Comparison of ENCODE assay signal across 21 mouse cellular contexts in genomic region chr2:30044550-30044949, GRCm38 (mm10). TPM values are rescaled to one million over a fixed set of nuclear protein-coding genes. Genes with fewer than 3 reads are reported as not detected.
A peak's percentile ranks its signal among the peaks of the same experiment; 100 is the strongest.
DNase-seq lines count a peak whose midpoint lies in the region; ATAC-seq and TF ChIP-seq lines count a peak whose summit lies in the region.
"Had no signal": no experiment of that assay in that cellular context is flagged by ENCODE, and none has a peak within 500 bp of the region (broad histone marks: within the 10 kb centered on the region; RNA-seq: fewer than 3 reads in every experiment).

No protein-coding gene starts in this region.

- no peak overlapping the region for H3K4me3 ChIP-seq in liver, embryonic 14.5 days (ENCODE audit: insufficient read depth in 1 of 2, low read depth in 2 of 2, low read length in 2 of 2)
- no peak overlapping the region for H3K4me3 ChIP-seq in liver, embryonic 12.5 days
- no peak overlapping the region for H3K4me3 ChIP-seq in MEL (ENCODE audit: control insufficient read depth in 1 of 2, insufficient read depth in 1 of 2, low read depth in 2 of 2, low read length in 2 of 2)
- H3K4me3 ChIP-seq in midbrain, embryonic 16.5 days (ENCODE audit: low read depth, low read length), result no peak overlapping the region
- H3K4me3 ChIP-seq: embryonic facial prominence, embryonic 10.5 days; embryonic facial prominence, embryonic 12.5 days; forebrain, embryonic 13.5 days; forebrain, embryonic 15.5 days had no signal

- no peak for DNase-seq in liver, embryonic 14.5 days (ENCODE audit: low read depth in 3 of 3, low spot score in 3 of 3)
- DNase-seq in MEL (ENCODE audit: low read depth, low spot score) (no peak), ZHBTc4 (ENCODE audit: low read depth, low spot score) (peak; percentile 55)
- DNase-seq in left cerebral cortex, adult 11 months (ENCODE audit: low spot score), result no peak
- DNase-seq: adrenal gland, adult 8-10 months; adrenal gland, postnatal 14 days; adrenal gland, postnatal 36 days; cerebellum, adult 11-12 months; cerebellum, adult 2 months; cerebellum, adult 9-10 months; cerebellum, postnatal 10 days; cerebellum, postnatal 25 days; forebrain, postnatal 0 days had no signal

- TF ChIP-seq EP300 in liver, embryonic 14.5 days (IDR thresholded peaks at IDR 0.05; ENCODE audit: low read depth), result no peak
- TF ChIP-seq EP300 in MEL (IDR thresholded peaks at IDR 0.05; ENCODE audit: low read depth in 1 of 2, low read length in 2 of 2), result no peak

- no peaks in the 10 kb centered on the region for H3K9me3 ChIP-seq in liver, embryonic 14.5 days (ENCODE audit: control insufficient read depth, low read length)
- no peaks in the 10 kb centered on the region for H3K9me3 ChIP-seq in liver, embryonic 12.5 days (replicated peaks)
- H3K9me3 ChIP-seq in MEL (replicated peaks; ENCODE audit: insufficient read depth, low read length), result no peaks in the 10 kb centered on the region
- no peaks in the 10 kb centered on the region for H3K9me3 ChIP-seq in midbrain, embryonic 16.5 days (replicated peaks; ENCODE audit: control insufficient read depth, low read length, poor library complexity, severe bottlenecking)
- H3K9me3 ChIP-seq: embryonic facial prominence, embryonic 10.5 days; embryonic facial prominence, embryonic 12.5 days; forebrain, embryonic 13.5 days; forebrain, embryonic 15.5 days had no signal

- no peak overlapping the region for H3K9ac ChIP-seq in liver, embryonic 14.5 days (replicated peaks)
- no peak overlapping the region for H3K9ac ChIP-seq in liver, embryonic 12.5 days
- H3K9ac ChIP-seq in MEL (ENCODE audit: control insufficient read depth, low read depth, low read length, poor library complexity, severe bottlenecking), result no peak overlapping the region
- no peak overlapping the region for H3K9ac ChIP-seq in midbrain, embryonic 16.5 days (ENCODE audit: low read depth, low read length)
- H3K9ac ChIP-seq: embryonic facial prominence, embryonic 12.5 days; forebrain, embryonic 13.5 days; forebrain, embryonic 15.5 days; forebrain, postnatal 0 days had no signal

- H3K4me2 ChIP-seq in liver, embryonic 14.5 days (ENCODE audit: low read depth), result no peak overlapping the region
- no peak overlapping the region for H3K4me2 ChIP-seq in liver, embryonic 12.5 days
- H3K4me2 ChIP-seq in midbrain, embryonic 16.5 days (ENCODE audit: low read length), result no peak overlapping the region
- H3K4me2 ChIP-seq: embryonic facial prominence, embryonic 12.5 days; forebrain, embryonic 13.5 days; forebrain, embryonic 15.5 days had no signal

- H3K27ac ChIP-seq in liver, embryonic 14.5 days, result no peak overlapping the region
- H3K27ac ChIP-seq in liver, embryonic 12.5 days, result no peak overlapping the region
- no peak overlapping the region for H3K27ac ChIP-seq in MEL (ENCODE audit: control insufficient read depth, low read depth, low read length)
- H3K27ac ChIP-seq in midbrain, embryonic 16.5 days (ENCODE audit: low read length), result no peak overlapping the region
- H3K27ac ChIP-seq: embryonic facial prominence, embryonic 10.5 days; embryonic facial prominence, embryonic 12.5 days; forebrain, embryonic 13.5 days; forebrain, embryonic 15.5 days had no signal

- no peak for TF ChIP-seq POLR2A in MEL (IDR thresholded peaks at IDR 0.05; ENCODE audit: control insufficient read depth in 1 of 2, insufficient read depth in 1 of 2, low read depth in 1 of 2, low read length in 2 of 2, poor library complexity in 1 of 2)

- 0 out of 2 replicates have a peak, but pooled peaks have one; percentile 14 for TF ChIP-seq CTCF in liver, embryonic 14.5 days (IDR thresholded peaks at IDR 0.05; ENCODE audit: low read depth)
- peak in 2 of 3 experiments; percentile 26 to 28; a peak in 1 of 6 replicates for TF ChIP-seq CTCF in MEL (IDR thresholded peaks at IDR 0.05 in 2 of 3, conservative IDR thresholded peaks at IDR 0.05 in 1 of 3; ENCODE audit: control insufficient read depth in 1 of 3, insufficient read depth in 1 of 3, low read depth in 2 of 3, low read length in 3 of 3, poor library complexity in 1 of 3, severe bottlenecking in 1 of 3)

- no peaks in the 10 kb centered on the region for H3K27me3 ChIP-seq in liver, embryonic 14.5 days (ENCODE audit: control insufficient read depth, insufficient read depth, low read length)
- H3K27me3 ChIP-seq in liver, embryonic 12.5 days (replicated peaks), result no peaks in the 10 kb centered on the region
- H3K27me3 ChIP-seq in MEL (ENCODE audit: control insufficient read depth in 1 of 2, insufficient read depth in 2 of 2, low read length in 2 of 2), result no peaks in the 10 kb centered on the region
- no peaks in the 10 kb centered on the region for H3K27me3 ChIP-seq in midbrain, embryonic 16.5 days (ENCODE audit: control insufficient read depth, insufficient read depth, low read depth, low read length)
- H3K27me3 ChIP-seq: embryonic facial prominence, embryonic 12.5 days; forebrain, embryonic 13.5 days; forebrain, embryonic 15.5 days; Patski had no signal

- peaks cover 6 to 11% of the 10 kb centered on the region in 2 experiments for H3K4me1 ChIP-seq in liver, embryonic 14.5 days (replicated peaks; ENCODE audit: control insufficient read depth in 2 of 2, insufficient read depth in 2 of 2, low read length in 1 of 2)
- peaks cover 29% of the 10 kb centered on the region for H3K4me1 ChIP-seq in liver, embryonic 12.5 days
- H3K4me1 ChIP-seq in MEL (ENCODE audit: control insufficient read depth in 1 of 2, insufficient read depth in 2 of 2, low read length in 2 of 2), result peaks cover 0 to 14% of the 10 kb centered on the region in 2 experiments; a peak in 3 of 4 replicates
- H3K4me1 ChIP-seq in midbrain, embryonic 16.5 days (ENCODE audit: control insufficient read depth, insufficient read depth, low read length), result peaks cover 13% of the 10 kb centered on the region
- H3K4me1 ChIP-seq: embryonic facial prominence, embryonic 12.5 days had no signal

- H3K36me3 ChIP-seq in liver, embryonic 14.5 days (replicated peaks; ENCODE audit: control insufficient read depth, insufficient read depth, low read depth), result no peaks in the 10 kb centered on the region
- peaks cover 6% of the 10 kb centered on the region; the same call in 1 of the 2 replicates for H3K36me3 ChIP-seq in liver, embryonic 12.5 days
- H3K36me3 ChIP-seq in MEL (ENCODE audit: control insufficient read depth in 1 of 2, insufficient read depth in 2 of 2, low read length in 2 of 2), result peaks cover 0 to 11% of the 10 kb centered on the region in 2 experiments; a peak in 3 of 4 replicates
- H3K36me3 ChIP-seq in midbrain, embryonic 16.5 days (ENCODE audit: control insufficient read depth, insufficient read depth, low read length), result no peaks in the 10 kb centered on the region

- peaks cover 15% of the 10 kb centered on the region for H3K79me2 ChIP-seq in MEL (ENCODE audit: control insufficient read depth, insufficient read depth, low read length, poor library complexity)

- TF ChIP-seq RAD21 in MEL (IDR thresholded peaks at IDR 0.05; ENCODE audit: low read depth, low read length), result no peak

- WGBS in liver, embryonic 14.5 days (ENCODE audit: insufficient replicate concordance), result 61% methylated on average over 5 of the region's 5 CpGs
- WGBS in liver, embryonic 12.5 days (ENCODE audit: insufficient replicate concordance), result 78% methylated on average over 5 of the region's 5 CpGs
- 80% methylated on average over 5 of the region's 5 CpGs for WGBS in midbrain, embryonic 16.5 days

- no peak for ATAC-seq in liver, embryonic 14.5 days (ENCODE audit: insufficient read depth)
- ATAC-seq in liver, embryonic 12.5 days, result no peak
- ATAC-seq in midbrain, embryonic 16.5 days, result no peak
- ATAC-seq: activated CD4-positive, CD25-positive, alpha-beta regulatory T cell, adult 4 months; forebrain, embryonic 13.5 days; forebrain, embryonic 15.5 days; forebrain, postnatal 0 days; Patski had no signal

TF ChIP-seq in MEL, 35 proteins besides CTCF, POLR2A, EP300 and RAD21 (continues in another document):
- TF ChIP-seq MAX (IDR thresholded peaks at IDR 0.05; ENCODE audit: low read length), result no peak
- no peak for TF ChIP-seq MXI1 (IDR thresholded peaks at IDR 0.05; ENCODE audit: low read depth, low read length)

RNA-seq across cellular contexts. Expression of gene Wdr34, which starts 4.1 kb away (rescaled TPM):
- 5.6 and 5.8 TPM in 2 replicates for polyA plus RNA-seq in liver, embryonic 14.5 days (2012; rRNA removed)
- polyA plus RNA-seq in liver, embryonic 14.5 days (2014; fragmentation: Nextera tagmentation; extraction: Ambion mirVana), result 6.0 and 6.8 TPM in 2 replicates
- polyA plus RNA-seq in liver, embryonic 12.5 days (2016; fragmentation: Nextera tagmentation; extraction: Ambion mirVana), result 13.2 and 15.4 TPM in 2 replicates
- total RNA-seq in MEL (2012; rRNA removed), result 49.3 and 53.1 TPM in 2 replicates
- polyA plus RNA-seq in MEL (2012; ENCODE audit: insufficient read depth in 1 of 2, insufficient read length in 2 of 2, low read depth in 1 of 2, low replicate concordance in 2 of 2, missing spikeins in 1 of 2), result 10 to 100 TPM in 1 of 2 experiments, not detected in 1; 78.3 TPM
- 82.5 and 85.9 TPM in 2 replicates for polyA plus RNA-seq in midbrain, embryonic 16.5 days (2015; fragmentation: Nextera tagmentation; extraction: Ambion mirVana)

RNA-seq across cellular contexts. Expression of gene Set, which starts 12.6 kb away (rescaled TPM):
- polyA plus RNA-seq in liver, embryonic 14.5 days (2012; rRNA removed), result 56.1 and 159 TPM in 2 replicates
- polyA plus RNA-seq in liver, embryonic 14.5 days (2014; fragmentation: Nextera tagmentation; extraction: Ambion mirVana), result 179 and 189 TPM in 2 replicates
- polyA plus RNA-seq in liver, embryonic 12.5 days (2016; fragmentation: Nextera tagmentation; extraction: Ambion mirVana), result 409 and 423 TPM in 2 replicates
- total RNA-seq in MEL (2012; rRNA removed), result 580 and 633 TPM in 2 replicates
- polyA plus RNA-seq in MEL (2012; ENCODE audit: insufficient read depth in 1 of 2, insufficient read length in 2 of 2, low read depth in 1 of 2, low replicate concordance in 2 of 2, missing spikeins in 1 of 2), result 100 to 1,000 TPM; 250 to 973 TPM
- 314 and 357 TPM in 2 replicates for polyA plus RNA-seq in midbrain, embryonic 16.5 days (2015; fragmentation: Nextera tagmentation; extraction: Ambion mirVana)

RNA-seq across cellular contexts. Expression of gene Pkn3, which starts 32.9 kb away (rescaled TPM):
- polyA plus RNA-seq in liver, embryonic 14.5 days (2012; rRNA removed), result 3.0 and 3.5 TPM in 2 replicates
- polyA plus RNA-seq in liver, embryonic 14.5 days (2014; fragmentation: Nextera tagmentation; extraction: Ambion mirVana), result 1.8 and 2.0 TPM in 2 replicates
- polyA plus RNA-seq in liver, embryonic 12.5 days (2016; fragmentation: Nextera tagmentation; extraction: Ambion mirVana), result 4.6 and 5.1 TPM in 2 replicates
- total RNA-seq in MEL (2012; rRNA removed), result 2.0 and 2.9 TPM in 2 replicates
- 1 to 10 TPM in 1 of 2 experiments, not detected in 1; 5.8 TPM for polyA plus RNA-seq in MEL (2012; ENCODE audit: insufficient read depth in 1 of 2, insufficient read length in 2 of 2, low read depth in 1 of 2, low replicate concordance in 2 of 2, missing spikeins in 1 of 2)
- 1.5 and 2.1 TPM in 2 replicates for polyA plus RNA-seq in midbrain, embryonic 16.5 days (2015; fragmentation: Nextera tagmentation; extraction: Ambion mirVana)

RNA-seq across cellular contexts. Expression of gene Zdhhc12, which starts 48.9 kb away (rescaled TPM):
- 23.4 and 25.5 TPM in 2 replicates for polyA plus RNA-seq in liver, embryonic 14.5 days (2012; rRNA removed)
- 17.4 and 21.5 TPM in 2 replicates for polyA plus RNA-seq in liver, embryonic 14.5 days (2014; fragmentation: Nextera tagmentation; extraction: Ambion mirVana)
- polyA plus RNA-seq in liver, embryonic 12.5 days (2016; fragmentation: Nextera tagmentation; extraction: Ambion mirVana), result 29.7 and 31.0 TPM in 2 replicates
- 22.6 and 25.1 TPM in 2 replicates for total RNA-seq in MEL (2012; rRNA removed)
- 10 to 100 TPM in 1 of 2 experiments, not detected in 1; 42.1 TPM for polyA plus RNA-seq in MEL (2012; ENCODE audit: insufficient read depth in 1 of 2, insufficient read length in 2 of 2, low read depth in 1 of 2, low replicate concordance in 2 of 2, missing spikeins in 1 of 2)
- polyA plus RNA-seq in midbrain, embryonic 16.5 days (2015; fragmentation: Nextera tagmentation; extraction: Ambion mirVana), result 21.1 and 26.9 TPM in 2 replicates
